Mouse (Mus musculus) lung, postnatal 0 days (tissue): ENCODE measurements around the gene Hhat.

ENCODE experiments used
- CTCF ChIP-seq: IDR thresholded peaks from 2 replicates; pipeline ENCODE4 v1.5.1; 2016; ENCODE audit warnings: antibody characterized with exemption, mild to moderate bottlenecking
- EP300 ChIP-seq: IDR thresholded peaks from 2 replicates; pipeline ENCODE4 v1.6.1; 2016; ENCODE audit warnings: antibody characterized with exemption, mild to moderate bottlenecking, control low read depth

- TF ChIP-seq CTCF (no peak), EP300 (no peak)
Measured at GRCm38 (mm10) chr1:192806168-192807157, 35.4 kb upstream of the Hhat start.
